Mouse (Mus musculus) heart, embryonic 14.5 days (tissue): ENCODE results near the gene Ntrk2. TPM values are rescaled to one million over a fixed set of nuclear protein-coding genes. Genes with fewer than 3 reads are reported as not detected.

Source experiments
- ATAC-seq: fragments of 200-750 bp; cut with Nextera tagmentation; 2 replicates; pipeline ENCODE4 v1.8.0; 2017; ENCODE audit warnings: low read depth, moderate TSS enrichment; ENCODE audit not compliant: insufficient number of reproducible peaks, insufficient read depth, low FRiP score
- H3K27ac ChIP-seq, 2 experiments: fragments of 200-500 bp in 1 of 2; fragments of 300-500 bp in 1 of 2; sonication (generic) in 1 of 2; replicated peaks in 1 of 2; 2 replicates each; pipeline ENCODE4 v1.5.1; 2012 to 2014; ENCODE audit warnings: low read depth in 2 of 2, low read length in 2 of 2, control low read depth in 1 of 2, mild to moderate bottlenecking in 1 of 2, mixed read lengths in 1 of 2; ENCODE audit not compliant: control insufficient read depth in 1 of 2, insufficient read depth in 1 of 2
- H3K27me3 ChIP-seq: fragments of 300-500 bp; sonication (generic); 2 replicates; pipeline ENCODE4 v1.6.1; 2014; ENCODE audit warnings: mild to moderate bottlenecking, low read length, control low read depth; ENCODE audit not compliant: control insufficient read depth, insufficient read depth
- H3K36me3 ChIP-seq: fragments of 300-500 bp; sonication (generic); 2 replicates; pipeline ENCODE4 v1.6.1; 2014; ENCODE audit warnings: mild to moderate bottlenecking, control low read depth, low read length, mixed read lengths; ENCODE audit not compliant: control insufficient read depth, insufficient read depth
- H3K4me1 ChIP-seq, 2 experiments: fragments of 200-500 bp in 1 of 2; fragments of 300-500 bp in 1 of 2; sonication (generic) in 1 of 2; 2 replicates each; pipeline ENCODE4 v1.6.1; 2012 to 2014; ENCODE audit warnings: low read length in 2 of 2, control low read depth in 1 of 2, mixed read lengths in 1 of 2; ENCODE audit not compliant: control insufficient read depth in 2 of 2, insufficient read depth in 2 of 2
- H3K4me2 ChIP-seq: fragments of 300-500 bp; sonication (generic); 2 replicates; pipeline ENCODE4 v1.6.1; 2014; ENCODE audit warnings: mild to moderate bottlenecking, low read length
- H3K4me3 ChIP-seq, 2 experiments: fragments of 200-500 bp in 1 of 2; fragments of 300-500 bp in 1 of 2; sonication (generic) in 1 of 2; 2 replicates each; pipeline ENCODE4 v1.5.1; 2012 to 2014; ENCODE audit warnings: low read length in 2 of 2, mild to moderate bottlenecking in 2 of 2, control low read depth in 1 of 2, low read depth in 1 of 2, moderate library complexity in 1 of 2; ENCODE audit not compliant: control insufficient read depth in 1 of 2, insufficient read depth in 1 of 2
- H3K9ac ChIP-seq: fragments of 300-500 bp; sonication (generic); 2 replicates; pipeline ENCODE4 v1.6.1; 2014; ENCODE audit warnings: mild to moderate bottlenecking, low read length
- H3K9me3 ChIP-seq: fragments of 300-500 bp; sonication (generic); 2 replicates; pipeline ENCODE4 v1.6.1; 2016; ENCODE audit warnings: low read length, control low read depth; ENCODE audit not compliant: control insufficient read depth
- WGBS: fragments of 180-500 bp; shearing (Covaris S2); extraction: QIAGEN DNeasy Blood & Tissue Kit; methylation state at CpG from one replicate; pipeline ENCODE4 v1.1.7; 2014; 5-methylcytosine and 5-hydroxymethylcytosine counted together
- polyA plus RNA-seq: library from polyadenylated mRNA; unstranded; fragments of >200 nt; fragmentation: Nextera tagmentation; extraction: Ambion mirVana; gene quantifications from 2 replicates; pipeline ENCODE4 v1.2.1, GENCODE M21; 2014

Gene Ntrk2
- 2.4 and 4.2 TPM in 2 replicates for polyA plus RNA-seq

- H3K36me3 ChIP-seq, result no peaks in the 10 kb centered on the region
- peaks cover 67% of the 10 kb centered on the region for H3K27me3 ChIP-seq
- under 1% methylated on average over 47 of the region's 47 CpGs for WGBS
- H3K27ac ChIP-seq, result no peak within 1 kb of the TSS
- H3K9ac ChIP-seq, result peak within 1 kb of the TSS; percentile 51
- H3K4me3 ChIP-seq, result peak within 1 kb of the TSS; percentile 54 to 56
- peaks cover 0 to 11% of the 10 kb centered on the region in 2 experiments; a peak in 2 of 4 replicates for H3K4me1 ChIP-seq
- peaks cover 5% of the 10 kb centered on the region; the same call in 1 of the 2 replicates for H3K9me3 ChIP-seq
- peak within 1 kb of the TSS; percentile 96 for H3K4me2 ChIP-seq
- ATAC-seq, result no peak
Measured at GRCm38 (mm10) chr13:58806397-58806892, at the start of gene Ntrk2. Ntrk2 (plus strand) TSS chr13:58806569.

GRCm38 (mm10) chr13:58761003-58761630, 45.3 kb upstream of the Ntrk2 start:
- no peaks in the 10 kb centered on the region for H3K9me3 ChIP-seq
- WGBS, result 48% methylated on average over 5 of the region's 5 CpGs
- no peak for ATAC-seq

GRCm38 (mm10) chr13:58768258-58768657, 38.1 kb upstream of the Ntrk2 start:
- Histone ChIP-seq H3K4me1 (no peaks in the 10 kb centered on the region), H3K27ac (no peak overlapping the region), H3K27me3 (no peaks in the 10 kb centered on the region), H3K9ac (no peak overlapping the region), H3K4me3 (no peak overlapping the region), H3K4me2 (no peak overlapping the region), H3K9me3 (no peaks in the 10 kb centered on the region), H3K36me3 (no peaks in the 10 kb centered on the region)
- WGBS, result 87% methylated on average over 6 of the region's 6 CpGs
- ATAC-seq, result no peak

More at GRCm38 (mm10) chr13:58761003-58761630, 45.3 kb upstream of the Ntrk2 start:
- Histone ChIP-seq H3K4me3 (no peak overlapping the region), H3K9ac (no peak overlapping the region), H3K4me2 (no peak overlapping the region), H3K36me3 (no peaks in the 10 kb centered on the region), H3K27ac (no peak overlapping the region), H3K27me3 (no peaks in the 10 kb centered on the region), H3K4me1 (no peaks in the 10 kb centered on the region)

- H3K4me3 ChIP-seq, result no peak overlapping the region
- no peaks in the 10 kb centered on the region for H3K36me3 ChIP-seq
- H3K27me3 ChIP-seq, result no peaks in the 10 kb centered on the region
- H3K27ac ChIP-seq, result no peak overlapping the region
- H3K4me2 ChIP-seq, result no peak overlapping the region
- ATAC-seq, result no peak
- H3K4me1 ChIP-seq, result no peaks in the 10 kb centered on the region
- 61% methylated on average over 2 of the region's 2 CpGs for WGBS
- no peaks in the 10 kb centered on the region for H3K9me3 ChIP-seq
- H3K9ac ChIP-seq, result no peak overlapping the region
Measured at GRCm38 (mm10) chr13:58769438-58769837, 36.9 kb upstream of the Ntrk2 start.

- 84% methylated on average over 14 of the region's 14 CpGs for WGBS
- no peak for ATAC-seq
- no peaks in the 10 kb centered on the region for H3K9me3 ChIP-seq
- H3K36me3 ChIP-seq, result no peaks in the 10 kb centered on the region
- no peak overlapping the region for H3K9ac ChIP-seq
- no peak overlapping the region for H3K4me3 ChIP-seq
- no peaks in the 10 kb centered on the region for H3K27me3 ChIP-seq
- H3K27ac ChIP-seq, result no peak overlapping the region
- H3K4me1 ChIP-seq, result no peaks in the 10 kb centered on the region
- no peak overlapping the region for H3K4me2 ChIP-seq
Measured at GRCm38 (mm10) chr13:58779261-58779660, 27.1 kb upstream of the Ntrk2 start.

- peaks cover 3 to 8% of the 10 kb centered on the region in 2 experiments; a peak in 3 of 4 replicates for H3K4me1 ChIP-seq
- no peak overlapping the region for H3K4me3 ChIP-seq
- H3K27me3 ChIP-seq, result no peaks in the 10 kb centered on the region
- no peaks in the 10 kb centered on the region for H3K36me3 ChIP-seq
- no peaks in the 10 kb centered on the region for H3K9me3 ChIP-seq
- no peak overlapping the region for H3K9ac ChIP-seq
- H3K27ac ChIP-seq, result no peak overlapping the region
- ATAC-seq, result no peak
- peak overlapping the region; percentile 31; the same call in 1 of the 2 replicates for H3K4me2 ChIP-seq
- 3% methylated on average over 3 of the region's 3 CpGs for WGBS
Measured at GRCm38 (mm10) chr13:58786476-58786875, 19.9 kb upstream of the Ntrk2 start.

GRCm38 (mm10) chr13:58790741-58791140, 15.6 kb upstream of the Ntrk2 start:
- WGBS, result 69% methylated on average over 7 of the region's 7 CpGs
- Histone ChIP-seq H3K4me1 (peaks cover 2 to 5% of the 10 kb centered on the region in 2 experiments; a peak in 3 of 4 replicates), H3K27ac (no peak overlapping the region), H3K9ac (no peak overlapping the region), H3K27me3 (no peaks in the 10 kb centered on the region), H3K4me3 (no peak overlapping the region), H3K36me3 (no peaks in the 10 kb centered on the region), H3K4me2 (no peak overlapping the region), H3K9me3 (no peaks in the 10 kb centered on the region)
- no peak for ATAC-seq
